Mouse (Mus musculus): ENCODE data around the gene Mbnl2. TPM values are rescaled to one million over a fixed set of nuclear protein-coding genes. Genes with fewer than 3 reads are reported as not detected.

The Mbnl2 gene
- total RNA-seq, 1 experiment = 33.4 TPM

- no peak for DNase-seq (ENCODE audit: low read depth, low spot score)
- H3K9ac ChIP-seq (ENCODE audit: insufficient read depth, low read depth, low read length, poor library complexity, severe bottlenecking) = no peak overlapping the region
- TF ChIP-seq ZC3H11A (IDR thresholded peaks at IDR 0.05; ENCODE audit: borderline replicate concordance, low read depth, low read length) (no peak), MAFK (IDR thresholded peaks at IDR 0.05; ENCODE audit: insufficient read depth, low read depth, low read length) (no peak), ZNF384 (IDR thresholded peaks at IDR 0.05; ENCODE audit: low read depth, low read length) (no peak)
- peaks cover 2 to 7% of the 10 kb centered on the region in 2 experiments; a peak in 1 of 4 replicates for H3K4me1 ChIP-seq (ENCODE audit: control insufficient read depth in 2 of 2, insufficient read depth in 2 of 2, low read length in 2 of 2, poor library complexity in 1 of 2)
- no peaks in the 10 kb centered on the region for H3K9me3 ChIP-seq (ENCODE audit: control insufficient read depth, insufficient read depth, low read depth, low read length)
- peaks cover 7% of the 10 kb centered on the region; the same call in 1 of the 2 replicates for H3K36me3 ChIP-seq (ENCODE audit: control insufficient read depth, insufficient read depth, low read length, poor library complexity, severe bottlenecking)
- in situ Hi-C loops (cut with MboI; ENCODE audit: low sequenced_read_pairs in 2 of 2, unreplicated experiment in 2 of 2) = no loop called here
- H3K27ac ChIP-seq (ENCODE audit: insufficient read depth, low read depth, low read length, poor library complexity, severe bottlenecking) = no peak overlapping the region
- H3K4me3 ChIP-seq (ENCODE audit: insufficient read depth in 1 of 2, low read depth in 1 of 2, low read length in 2 of 2, poor library complexity in 1 of 2, severe bottlenecking in 1 of 2) = no peak overlapping the region
These were observed 118.0 kb downstream of the Mbnl2 start for GRCm38 (mm10) chr14:120393441-120393840.

- Histone ChIP-seq H3K4me3 (ENCODE audit: insufficient read depth in 1 of 2, low read depth in 1 of 2, low read length in 2 of 2, poor library complexity in 1 of 2, severe bottlenecking in 1 of 2) (no peak overlapping the region), H3K27ac (ENCODE audit: insufficient read depth, low read depth, low read length, poor library complexity, severe bottlenecking) (no peak overlapping the region), H3K4me1 (ENCODE audit: control insufficient read depth in 2 of 2, insufficient read depth in 2 of 2, low read length in 2 of 2, poor library complexity in 1 of 2) (peaks cover 2 to 7% of the 10 kb centered on the region in 2 experiments; a peak in 1 of 4 replicates), H3K36me3 (ENCODE audit: control insufficient read depth, insufficient read depth, low read length, poor library complexity, severe bottlenecking) (peaks cover 7% of the 10 kb centered on the region; the same call in 1 of the 2 replicates), H3K9me3 (ENCODE audit: control insufficient read depth, insufficient read depth, low read depth, low read length) (no peaks in the 10 kb centered on the region), H3K9ac (ENCODE audit: insufficient read depth, low read depth, low read length, poor library complexity, severe bottlenecking) (no peak overlapping the region)
- TF ChIP-seq CHD2 (IDR thresholded peaks at IDR 0.05; ENCODE audit: low read depth, low read length) (no peak), ZC3H11A (IDR thresholded peaks at IDR 0.05; ENCODE audit: borderline replicate concordance, low read depth, low read length) (no peak), MAFK (IDR thresholded peaks at IDR 0.05; ENCODE audit: insufficient read depth, low read depth, low read length) (no peak), ZNF384 (IDR thresholded peaks at IDR 0.05; ENCODE audit: low read depth, low read length) (no peak), HCFC1 (IDR thresholded peaks at IDR 0.05; ENCODE audit: borderline replicate concordance, insufficient read depth, low read length) (no peak)
- DNase-seq (ENCODE audit: low read depth, low spot score) = no peak
- in situ Hi-C loops (cut with MboI; ENCODE audit: low sequenced_read_pairs in 2 of 2, unreplicated experiment in 2 of 2) = no loop called here
These were observed 118.7 kb downstream of the Mbnl2 start for GRCm38 (mm10) chr14:120394216-120394615.

- no peak for TF ChIP-seq ZC3H11A (IDR thresholded peaks at IDR 0.05; ENCODE audit: borderline replicate concordance, low read depth, low read length)
- TF ChIP-seq ZNF384 (IDR thresholded peaks at IDR 0.05; ENCODE audit: low read depth, low read length) = no peak
- TF ChIP-seq HCFC1 (IDR thresholded peaks at IDR 0.05; ENCODE audit: borderline replicate concordance, insufficient read depth, low read length) = no peak
- no peak for TF ChIP-seq CHD2 (IDR thresholded peaks at IDR 0.05; ENCODE audit: low read depth, low read length)
- no peak for TF ChIP-seq MAFK (IDR thresholded peaks at IDR 0.05; ENCODE audit: insufficient read depth, low read depth, low read length)
- H3K9ac ChIP-seq (ENCODE audit: insufficient read depth, low read depth, low read length, poor library complexity, severe bottlenecking) = no peak overlapping the region
- no peaks in the 10 kb centered on the region for H3K9me3 ChIP-seq (ENCODE audit: control insufficient read depth, insufficient read depth, low read depth, low read length)
- no peak for DNase-seq (ENCODE audit: low read depth, low spot score)
- H3K27ac ChIP-seq (ENCODE audit: insufficient read depth, low read depth, low read length, poor library complexity, severe bottlenecking) = no peak overlapping the region
- in situ Hi-C loops (cut with MboI; ENCODE audit: low sequenced_read_pairs in 2 of 2, unreplicated experiment in 2 of 2) = no loop called here
- no peak overlapping the region for H3K4me3 ChIP-seq (ENCODE audit: insufficient read depth in 1 of 2, low read depth in 1 of 2, low read length in 2 of 2, poor library complexity in 1 of 2, severe bottlenecking in 1 of 2)
- peaks cover 8% of the 10 kb centered on the region; the same call in 1 of the 2 replicates for H3K36me3 ChIP-seq (ENCODE audit: control insufficient read depth, insufficient read depth, low read length, poor library complexity, severe bottlenecking)
- H3K4me1 ChIP-seq (ENCODE audit: control insufficient read depth in 2 of 2, insufficient read depth in 2 of 2, low read length in 2 of 2, poor library complexity in 1 of 2) = peaks cover 2 to 5% of the 10 kb centered on the region in 2 experiments; a peak in 1 of 4 replicates
These were observed 119.4 kb downstream of the Mbnl2 start for GRCm38 (mm10) chr14:120394827-120395226.

GRCm38 (mm10) chr14:120395501-120395900 is 120.0 kb downstream of the Mbnl2 start:
- no peaks in the 10 kb centered on the region for H3K9me3 ChIP-seq (ENCODE audit: control insufficient read depth, insufficient read depth, low read depth, low read length)
- H3K36me3 ChIP-seq (ENCODE audit: control insufficient read depth, insufficient read depth, low read length, poor library complexity, severe bottlenecking) = peaks cover 4% of the 10 kb centered on the region; the same call in 1 of the 2 replicates
- in situ Hi-C loops (cut with MboI; ENCODE audit: low sequenced_read_pairs in 2 of 2, unreplicated experiment in 2 of 2) = no loop called here
- no peak overlapping the region for H3K4me3 ChIP-seq (ENCODE audit: insufficient read depth in 1 of 2, low read depth in 1 of 2, low read length in 2 of 2, poor library complexity in 1 of 2, severe bottlenecking in 1 of 2)
- no peak overlapping the region for H3K9ac ChIP-seq (ENCODE audit: insufficient read depth, low read depth, low read length, poor library complexity, severe bottlenecking)
- H3K27ac ChIP-seq (ENCODE audit: insufficient read depth, low read depth, low read length, poor library complexity, severe bottlenecking) = no peak overlapping the region
- no peak for DNase-seq (ENCODE audit: low read depth, low spot score)
- TF ChIP-seq ZNF384 (IDR thresholded peaks at IDR 0.05; ENCODE audit: low read depth, low read length) = no peak
- no peak for TF ChIP-seq HCFC1 (IDR thresholded peaks at IDR 0.05; ENCODE audit: borderline replicate concordance, insufficient read depth, low read length)
- no peak for TF ChIP-seq CHD2 (IDR thresholded peaks at IDR 0.05; ENCODE audit: low read depth, low read length)
- TF ChIP-seq ZC3H11A (IDR thresholded peaks at IDR 0.05; ENCODE audit: borderline replicate concordance, low read depth, low read length) = no peak
- TF ChIP-seq MAFK (IDR thresholded peaks at IDR 0.05; ENCODE audit: insufficient read depth, low read depth, low read length) = no peak
- peaks cover 2 to 5% of the 10 kb centered on the region in 2 experiments; a peak in 1 of 4 replicates for H3K4me1 ChIP-seq (ENCODE audit: control insufficient read depth in 2 of 2, insufficient read depth in 2 of 2, low read length in 2 of 2, poor library complexity in 1 of 2)
